Mouse (Mus musculus) MEL (cell line): ENCODE results near the gene Trpv4. TPM values are rescaled to one million over a fixed set of nuclear protein-coding genes. Genes with fewer than 3 reads are reported as not detected.

Source experiments
- DNase-seq: peaks from one replicate; pipeline ENCODE4 v3.0.0; 2011; ENCODE audit warnings: low read depth, low spot score
- H3K27ac ChIP-seq: 2 replicates; pipeline ENCODE4 v1.5.1; 2012; ENCODE audit warnings: low read depth, mild to moderate bottlenecking, control low read depth, low read length, moderate library complexity; ENCODE audit not compliant: control insufficient read depth
- H3K27me3 ChIP-seq, 2 experiments: fragments of 150-350 bp in 1 of 2; sonication (generic) in 1 of 2; 2 replicates each; pipeline ENCODE4 v1.6.1; 2012; ENCODE audit warnings: low read length in 2 of 2, mild to moderate bottlenecking in 2 of 2, improper control_type of control experiment in 1 of 2, moderate library complexity in 1 of 2; ENCODE audit not compliant: insufficient read depth in 2 of 2, control insufficient read depth in 1 of 2
- H3K36me3 ChIP-seq, 2 experiments: 2 replicates each; pipeline ENCODE4 v1.6.1; 2012 to 2014; ENCODE audit warnings: low read length in 2 of 2, improper control_type of control experiment in 1 of 2, inconsistent platforms in 1 of 2, mild to moderate bottlenecking in 1 of 2; ENCODE audit not compliant: insufficient read depth in 2 of 2, control insufficient read depth in 1 of 2
- H3K4me1 ChIP-seq, 2 experiments: fragments of 150-350 bp in 1 of 2; sonication (generic) in 1 of 2; 2 replicates each; pipeline ENCODE4 v1.6.1; 2012; ENCODE audit warnings: low read length in 2 of 2, improper control_type of control experiment in 1 of 2, mild to moderate bottlenecking in 1 of 2; ENCODE audit not compliant: insufficient read depth in 2 of 2, control insufficient read depth in 1 of 2
- H3K4me3 ChIP-seq, 2 experiments: fragments of 150-350 bp in 1 of 2; sonication (generic) in 1 of 2; 2 replicates each; pipeline ENCODE4 v1.5.1; 2012; ENCODE audit warnings: low read depth in 2 of 2, low read length in 2 of 2, mild to moderate bottlenecking in 2 of 2, moderate library complexity in 2 of 2, control low read depth in 1 of 2, improper control_type of control experiment in 1 of 2; ENCODE audit not compliant: control insufficient read depth in 1 of 2, insufficient read depth in 1 of 2
- H3K79me2 ChIP-seq: 2 replicates; pipeline ENCODE4 v1.6.1; 2012; ENCODE audit warnings: mild to moderate bottlenecking, low read length, moderate library complexity; ENCODE audit not compliant: control insufficient read depth, poor library complexity, insufficient read depth
- H3K9ac ChIP-seq: 2 replicates; pipeline ENCODE4 v1.6.1; 2012; ENCODE audit warnings: low read depth, mild to moderate bottlenecking, control low read depth, low read length, moderate library complexity; ENCODE audit not compliant: control insufficient read depth, poor library complexity, severe bottlenecking
- H3K9me3 ChIP-seq: fragments of 150-350 bp; sonication (generic); replicated peaks from 2 replicates; pipeline ENCODE4 v1.6.1; 2012; ENCODE audit warnings: mild to moderate bottlenecking, low read length, improper control_type of control experiment, moderate library complexity; ENCODE audit not compliant: insufficient read depth
- BHLHE40 ChIP-seq: IDR thresholded peaks from 2 replicates; pipeline ENCODE4 v1.6.1; 2012; ENCODE audit warnings: low read depth, mild to moderate bottlenecking, inconsistent platforms, low read length, improper control_type of control experiment, borderline replicate concordance
- CHD1 ChIP-seq: IDR thresholded peaks from 2 replicates; pipeline ENCODE4 v1.6.1; 2012; ENCODE audit warnings: low read depth, mild to moderate bottlenecking, inconsistent platforms, low read length, improper control_type of control experiment
- CTCF ChIP-seq, 3 experiments: IDR thresholded peaks in 2 of 3; conservative IDR thresholded peaks in 1 of 3; 2 replicates each; pipeline ENCODE4 v1.5.1; 2011 to 2012; ENCODE audit warnings: low read length in 3 of 3, low read depth in 2 of 3, mild to moderate bottlenecking in 2 of 3, improper control_type of control experiment in 1 of 3, inconsistent platforms in 1 of 3, mixed read lengths in 1 of 3, moderate library complexity in 1 of 3; ENCODE audit not compliant: control insufficient read depth in 1 of 3, insufficient read depth in 1 of 3, poor library complexity in 1 of 3, severe bottlenecking in 1 of 3
- ELF1 ChIP-seq: IDR thresholded peaks from 2 replicates; pipeline ENCODE4 v1.6.1; 2014; ENCODE audit warnings: low read depth, mild to moderate bottlenecking, inconsistent platforms, low read length, improper control_type of control experiment, moderate library complexity
- EP300 ChIP-seq, 2 experiments: IDR thresholded peaks; 2 replicates each; pipeline ENCODE4 v1.6.1; 2011; ENCODE audit warnings: improper control_type of control experiment in 2 of 2, low read length in 2 of 2, low read depth in 1 of 2, mild to moderate bottlenecking in 1 of 2
- ETS1 ChIP-seq: IDR thresholded peaks from 2 replicates; pipeline ENCODE4 v1.6.1; 2012; ENCODE audit warnings: low read depth, mild to moderate bottlenecking, inconsistent platforms, low read length, improper control_type of control experiment, moderate library complexity
- GABPA ChIP-seq: IDR thresholded peaks from 2 replicates; pipeline ENCODE4 v1.6.1; 2012; ENCODE audit warnings: low read depth, mild to moderate bottlenecking, inconsistent platforms, low read length, improper control_type of control experiment, moderate library complexity
- HCFC1 ChIP-seq: IDR thresholded peaks from 2 replicates; pipeline ENCODE4 v1.6.1; 2012; ENCODE audit warnings: low read depth, mild to moderate bottlenecking, inconsistent platforms, low read length, improper control_type of control experiment, moderate library complexity
- JUND ChIP-seq: IDR thresholded peaks from 2 replicates; pipeline ENCODE4 v1.6.1; 2011; ENCODE audit warnings: low read depth, mild to moderate bottlenecking, improper control_type of control experiment, low read length
- MAX ChIP-seq: IDR thresholded peaks from 2 replicates; pipeline ENCODE4 v1.6.1; 2011; ENCODE audit warnings: low read length, improper control_type of control experiment
- MAZ ChIP-seq: IDR thresholded peaks from 2 replicates; pipeline ENCODE4 v1.6.1; 2012; ENCODE audit warnings: low read depth, mild to moderate bottlenecking, inconsistent platforms, low read length, improper control_type of control experiment
- MEF2A ChIP-seq: IDR thresholded peaks from 2 replicates; pipeline ENCODE4 v1.6.1; 2014; ENCODE audit warnings: low read depth, mild to moderate bottlenecking, inconsistent platforms, low read length, improper control_type of control experiment; ENCODE audit not compliant: poor library complexity, insufficient replicate concordance, severe bottlenecking; ENCODE audit errors: extremely low read depth
- MXI1 ChIP-seq: IDR thresholded peaks from 2 replicates; pipeline ENCODE4 v1.6.1; 2011; ENCODE audit warnings: mild to moderate bottlenecking, low read depth, low read length, improper control_type of control experiment
- MYC ChIP-seq: IDR thresholded peaks from 2 replicates; pipeline ENCODE4 v1.6.1; 2011; ENCODE audit warnings: low read depth, mild to moderate bottlenecking, low read length, improper control_type of control experiment, moderate library complexity
- NELFE ChIP-seq: IDR thresholded peaks from 2 replicates; pipeline ENCODE4 v1.6.1; 2011; ENCODE audit warnings: low read depth, low read length, improper control_type of control experiment
- NRF1 ChIP-seq: IDR thresholded peaks from 2 replicates; pipeline ENCODE4 v1.6.1; 2014; ENCODE audit warnings: low read depth, mild to moderate bottlenecking, inconsistent platforms, low read length, improper control_type of control experiment, moderate library complexity; ENCODE audit not compliant: poor library complexity, insufficient read depth, severe bottlenecking
- POLR2A ChIP-seq, 2 experiments: IDR thresholded peaks; 2 replicates each; pipeline ENCODE4 v1.6.1; 2011 to 2012; ENCODE audit warnings: low read length in 2 of 2, mild to moderate bottlenecking in 2 of 2, control low read depth in 1 of 2, improper control_type of control experiment in 1 of 2, low read depth in 1 of 2, moderate library complexity in 1 of 2; ENCODE audit not compliant: control insufficient read depth in 1 of 2, insufficient read depth in 1 of 2, poor library complexity in 1 of 2
- POLR2AphosphoS5 ChIP-seq: IDR thresholded peaks from 2 replicates; pipeline ENCODE4 v1.6.1; 2012; ENCODE audit warnings: low read depth, borderline replicate concordance, mild to moderate bottlenecking, inconsistent platforms, low read length, moderate library complexity, mixed read lengths
- SIN3A ChIP-seq: IDR thresholded peaks from 2 replicates; pipeline ENCODE4 v1.6.1; 2012; ENCODE audit warnings: low read length, improper control_type of control experiment, inconsistent platforms
- SMC3 ChIP-seq: IDR thresholded peaks from 2 replicates; pipeline ENCODE4 v1.6.1; 2011; ENCODE audit warnings: low read depth, low read length, improper control_type of control experiment
- TCF12 ChIP-seq: IDR thresholded peaks from 2 replicates; pipeline ENCODE4 v1.6.1; 2014; ENCODE audit warnings: low read depth, mild to moderate bottlenecking, inconsistent platforms, low read length, improper control_type of control experiment, moderate library complexity
- USF1 ChIP-seq: IDR thresholded peaks from 2 replicates; pipeline ENCODE4 v1.6.1; 2014; ENCODE audit warnings: low read depth, mild to moderate bottlenecking, inconsistent platforms, low read length, improper control_type of control experiment, moderate library complexity
- USF2 ChIP-seq, 2 experiments: IDR thresholded peaks; 2 replicates each; pipeline ENCODE4 v1.6.1; 2011 to 2012; ENCODE audit warnings: improper control_type of control experiment in 2 of 2, low read length in 2 of 2, borderline replicate concordance in 1 of 2, inconsistent platforms in 1 of 2, low read depth in 1 of 2, mild to moderate bottlenecking in 1 of 2; ENCODE audit not compliant: insufficient read depth in 1 of 2
- ZC3H11A ChIP-seq: IDR thresholded peaks from 2 replicates; pipeline ENCODE4 v1.6.1; 2012; ENCODE audit warnings: low read depth, mild to moderate bottlenecking, inconsistent platforms, low read length, improper control_type of control experiment
- ZKSCAN1 ChIP-seq: IDR thresholded peaks from 2 replicates; pipeline ENCODE4 v1.6.1; 2012; ENCODE audit warnings: low read depth, mild to moderate bottlenecking, inconsistent platforms, low read length, improper control_type of control experiment, moderate library complexity
- ZNF384 ChIP-seq: IDR thresholded peaks from 2 replicates; pipeline ENCODE4 v1.6.1; 2012; ENCODE audit warnings: low read depth, mild to moderate bottlenecking, inconsistent platforms, low read length, improper control_type of control experiment
- polyA plus RNA-seq, 2 experiments: library from polyadenylated mRNA; stranded (reverse) in 1 of 2; unstranded in 1 of 2; fragments of >175 nt in 1 of 2; fragments of >200 nt in 1 of 2; gene quantifications; 2 replicates each; pipeline versions ENCODE4 v1.2.1 to v1.2.4; 2012; ENCODE audit warnings: low replicate concordance in 2 of 2, low read depth in 1 of 2; ENCODE audit not compliant: insufficient read length in 2 of 2, insufficient read depth in 1 of 2, missing spikeins in 1 of 2
- total RNA-seq: library from RNA; depleted of rRNA; stranded (reverse); fragments of 300-350 nt; gene quantifications from 2 replicates; pipeline ENCODE4 v1.2.3, GENCODE M21; 2012

Gene Trpv4
- total and polyA plus RNA-seq, 3 experiments: 0.29 TPM; not detected in 2

GRCm38 (mm10) chr5:114661029-114661428 is 2.8 kb upstream of the Trpv4 start:
- H3K36me3 ChIP-seq: 0 out of 4 replicates have a peak, but pooled peaks cover 0 to 2% of the 10 kb centered on the region in 2 experiments
- peaks cover 4 to 6% of the 10 kb centered on the region in 2 experiments; a peak in 2 of 4 replicates for H3K4me1 ChIP-seq
- no peaks in the 10 kb centered on the region; a peak in 1 of 4 replicates for H3K27me3 ChIP-seq
- peak; percentile 69 for DNase-seq
- peak overlapping the region; percentile 17 for H3K9ac ChIP-seq
- peak; percentile 95 for TF ChIP-seq ZNF384
- TF ChIP-seq MEF2A: no peak
- peak; percentile 34; the same call in 1 of the 2 replicates for TF ChIP-seq SIN3A
- TF ChIP-seq MXI1: peak; percentile 48; the same call in 1 of the 2 replicates
- no peak for TF ChIP-seq CHD1
- TF ChIP-seq MYC: 0 out of 2 replicates have a peak, but pooled peaks have one; percentile 36
- TF ChIP-seq GABPA: 0 out of 2 replicates have a peak, but pooled peaks have one; percentile 39
- no peak for TF ChIP-seq ZKSCAN1
- no peak for TF ChIP-seq MAX
- TF ChIP-seq NRF1: no peak
- TF ChIP-seq ETS1: peak; percentile 65; the same call in 1 of the 2 replicates
- no peak for TF ChIP-seq ZC3H11A
- no peaks in the 10 kb centered on the region for H3K9me3 ChIP-seq
- H3K79me2 ChIP-seq: no peaks in the 10 kb centered on the region
- no peak overlapping the region for H3K27ac ChIP-seq
- peak overlapping the region; percentile 7 to 16; a peak in 2 of 4 replicates for H3K4me3 ChIP-seq

GRCm38 (mm10) chr5:114657426-114657825 is 795 bp downstream of the Trpv4 start:
- Histone ChIP-seq H3K9ac (no peak overlapping the region), H3K4me1 (peaks cover 4 to 6% of the 10 kb centered on the region in 2 experiments; a peak in 2 of 4 replicates), H3K27me3 (no peaks in the 10 kb centered on the region; a peak in 1 of 4 replicates), H3K4me3 (no peak overlapping the region), H3K27ac (no peak overlapping the region), H3K36me3 (0 out of 4 replicates have a peak, but pooled peaks cover 0 to 2% of the 10 kb centered on the region in 2 experiments), H3K79me2 (no peaks in the 10 kb centered on the region), H3K9me3 (no peaks in the 10 kb centered on the region)
- DNase-seq: no peak
- no peak for TF ChIP-seq BHLHE40
- no peak for TF ChIP-seq NELFE
- no peak for TF ChIP-seq MAZ
- no peak for TF ChIP-seq SMC3
- no peak for TF ChIP-seq CTCF (IDR thresholded peaks at IDR 0.05 in 2 of 3, conservative IDR thresholded peaks at IDR 0.05 in 1 of 3; ENCODE audit: control insufficient read depth in 1 of 3, insufficient read depth in 1 of 3, low read depth in 2 of 3, low read length in 3 of 3, poor library complexity in 1 of 3, severe bottlenecking in 1 of 3)
- TF ChIP-seq GABPA: no peak
- no peak for TF ChIP-seq JUND
- no peak for TF ChIP-seq POLR2AphosphoS5
- TF ChIP-seq ELF1: no peak
- TF ChIP-seq USF2 (IDR thresholded peaks at IDR 0.05; ENCODE audit: borderline replicate concordance in 1 of 2, insufficient read depth in 1 of 2, low read depth in 1 of 2, low read length in 2 of 2): no peak
- TF ChIP-seq EP300 (IDR thresholded peaks at IDR 0.05; ENCODE audit: low read depth in 1 of 2, low read length in 2 of 2): no peak
- no peak for TF ChIP-seq POLR2A (IDR thresholded peaks at IDR 0.05; ENCODE audit: control insufficient read depth in 1 of 2, insufficient read depth in 1 of 2, low read depth in 1 of 2, low read length in 2 of 2, poor library complexity in 1 of 2)
- TF ChIP-seq ZC3H11A: no peak
- TF ChIP-seq USF1: no peak
- no peak for TF ChIP-seq MEF2A
- TF ChIP-seq TCF12: no peak
- no peak for TF ChIP-seq ZNF384
- TF ChIP-seq MAX: no peak
- no peak for TF ChIP-seq HCFC1
- TF ChIP-seq MYC: no peak
- TF ChIP-seq, all 39 proteins: peak for 0
